Mouse (Mus musculus): ENCODE results near the gene Gm20388. TPM values are rescaled to one million over a fixed set of nuclear protein-coding genes. Genes with fewer than 3 reads are reported as not detected.
A peak's percentile ranks its signal among the peaks of the same experiment; 100 is the strongest.

The Gm20388 gene
- polyA plus RNA-seq, 1 experiment from 2014 or later: not detected

GRCm38 (mm10) chr8:120397444-120398411 is 487.1 kb downstream of the Gm20388 start:
- Histone ChIP-seq H3K9me3 (ENCODE audit: control insufficient read depth, low read length) (no peaks in the 10 kb centered on the region), H3K36me3 (ENCODE audit: control insufficient read depth, insufficient read depth, low read length) (no peaks in the 10 kb centered on the region), H3K4me3 (ENCODE audit: low read length) (no peak overlapping the region), H3K27me3 (ENCODE audit: control insufficient read depth, insufficient read depth, low read length) (no peaks in the 10 kb centered on the region; the same call in 1 of the 2 replicates), H3K9ac (ENCODE audit: low read depth, low read length) (no peak overlapping the region), H3K27ac (ENCODE audit: low read depth, low read length) (no peak overlapping the region), H3K4me1 (ENCODE audit: control insufficient read depth, insufficient read depth, low read length) (peaks cover 26% of the 10 kb centered on the region; the same call in 1 of the 2 replicates), H3K4me2 (replicated peaks; ENCODE audit: low read depth, low read length) (no peak overlapping the region)
- 56% methylated on average over 15 of the region's 15 CpGs for WGBS
- ATAC-seq (ENCODE audit: low FRiP score, low TSS enrichment): no peak

- no peak for ATAC-seq (ENCODE audit: low FRiP score, low TSS enrichment)
- Histone ChIP-seq H3K4me1 (ENCODE audit: control insufficient read depth, insufficient read depth, low read length) (peaks cover 10% of the 10 kb centered on the region; the same call in 1 of the 2 replicates), H3K27ac (ENCODE audit: low read depth, low read length) (no peak overlapping the region), H3K27me3 (ENCODE audit: control insufficient read depth, insufficient read depth, low read length) (no peaks in the 10 kb centered on the region; the same call in 1 of the 2 replicates), H3K4me3 (ENCODE audit: low read length) (no peak overlapping the region), H3K9ac (ENCODE audit: low read depth, low read length) (no peak overlapping the region), H3K4me2 (replicated peaks; ENCODE audit: low read depth, low read length) (no peak overlapping the region), H3K36me3 (ENCODE audit: control insufficient read depth, insufficient read depth, low read length) (no peaks in the 10 kb centered on the region), H3K9me3 (ENCODE audit: control insufficient read depth, low read length) (no peaks in the 10 kb centered on the region)
- 63% methylated on average over 33 of the region's 33 CpGs for WGBS
Measured at GRCm38 (mm10) chr8:120399212-120399934, 488.7 kb downstream of the Gm20388 start.

GRCm38 (mm10) chr8:120401216-120401615 is 490.6 kb downstream of the Gm20388 start:
- no peak overlapping the region for H3K4me2 ChIP-seq (replicated peaks; ENCODE audit: low read depth, low read length)
- H3K9me3 ChIP-seq (ENCODE audit: control insufficient read depth, low read length): no peaks in the 10 kb centered on the region
- H3K27me3 ChIP-seq (ENCODE audit: control insufficient read depth, insufficient read depth, low read length): no peaks in the 10 kb centered on the region; the same call in 1 of the 2 replicates
- no peak overlapping the region for H3K27ac ChIP-seq (ENCODE audit: low read depth, low read length)
- H3K36me3 ChIP-seq (ENCODE audit: control insufficient read depth, insufficient read depth, low read length): no peaks in the 10 kb centered on the region
- H3K4me3 ChIP-seq (ENCODE audit: low read length): no peak overlapping the region
- H3K9ac ChIP-seq (ENCODE audit: low read depth, low read length): no peak overlapping the region
- no peak for ATAC-seq (ENCODE audit: low FRiP score, low TSS enrichment)
- H3K4me1 ChIP-seq (ENCODE audit: control insufficient read depth, insufficient read depth, low read length): peaks cover 11% of the 10 kb centered on the region; the same call in 1 of the 2 replicates
- 84% methylated on average over 2 of the region's 2 CpGs for WGBS

- no peak overlapping the region for H3K9ac ChIP-seq (ENCODE audit: low read depth, low read length)
- no peak overlapping the region for H3K4me3 ChIP-seq (ENCODE audit: low read length)
- no peaks in the 10 kb centered on the region for H3K36me3 ChIP-seq (ENCODE audit: control insufficient read depth, insufficient read depth, low read length)
- no peak for ATAC-seq (ENCODE audit: low FRiP score, low TSS enrichment)
- no peaks in the 10 kb centered on the region; the same call in 1 of the 2 replicates for H3K27me3 ChIP-seq (ENCODE audit: control insufficient read depth, insufficient read depth, low read length)
- 93% methylated on average over 7 of the region's 7 CpGs for whole genome bisulfite sequencing
- peaks cover 11% of the 10 kb centered on the region; the same call in 1 of the 2 replicates for H3K4me1 ChIP-seq (ENCODE audit: control insufficient read depth, insufficient read depth, low read length)
- H3K9me3 ChIP-seq (ENCODE audit: control insufficient read depth, low read length): no peaks in the 10 kb centered on the region
- no peak overlapping the region for H3K27ac ChIP-seq (ENCODE audit: low read depth, low read length)
- H3K4me2 ChIP-seq (replicated peaks; ENCODE audit: low read depth, low read length): no peak overlapping the region
Measured at GRCm38 (mm10) chr8:120401712-120402111, 491.1 kb downstream of the Gm20388 start.

- H3K36me3 ChIP-seq (ENCODE audit: control insufficient read depth, insufficient read depth, low read length): no peaks in the 10 kb centered on the region
- 75% methylated on average over 7 of the region's 7 CpGs for WGBS
- no peaks in the 10 kb centered on the region for H3K9me3 ChIP-seq (ENCODE audit: control insufficient read depth, low read length)
- H3K27me3 ChIP-seq (ENCODE audit: control insufficient read depth, insufficient read depth, low read length): no peaks in the 10 kb centered on the region; the same call in 1 of the 2 replicates
- H3K4me1 ChIP-seq (ENCODE audit: control insufficient read depth, insufficient read depth, low read length): peaks cover 26% of the 10 kb centered on the region
- H3K4me2 ChIP-seq (replicated peaks; ENCODE audit: low read depth, low read length): no peak overlapping the region
- H3K4me3 ChIP-seq (ENCODE audit: low read length): no peak overlapping the region
- no peak overlapping the region for H3K27ac ChIP-seq (ENCODE audit: low read depth, low read length)
- H3K9ac ChIP-seq (ENCODE audit: low read depth, low read length): no peak overlapping the region
- no peak for ATAC-seq (ENCODE audit: low FRiP score, low TSS enrichment)
Measured at GRCm38 (mm10) chr8:120403606-120404269, 493.1 kb downstream of the Gm20388 start.

GRCm38 (mm10) chr8:120404609-120405036 is 494.0 kb downstream of the Gm20388 start:
- Histone ChIP-seq H3K4me3 (ENCODE audit: low read length) (no peak overlapping the region), H3K27ac (ENCODE audit: low read depth, low read length) (no peak overlapping the region), H3K9me3 (ENCODE audit: control insufficient read depth, low read length) (no peaks in the 10 kb centered on the region), H3K9ac (ENCODE audit: low read depth, low read length) (no peak overlapping the region), H3K27me3 (ENCODE audit: control insufficient read depth, insufficient read depth, low read length) (no peaks in the 10 kb centered on the region), H3K4me1 (ENCODE audit: control insufficient read depth, insufficient read depth, low read length) (peaks cover 24% of the 10 kb centered on the region), H3K36me3 (ENCODE audit: control insufficient read depth, insufficient read depth, low read length) (no peaks in the 10 kb centered on the region), H3K4me2 (replicated peaks; ENCODE audit: low read depth, low read length) (no peak overlapping the region)
- ATAC-seq (ENCODE audit: low FRiP score, low TSS enrichment): no peak
- 37% methylated on average over 7 of the region's 7 CpGs for WGBS

- Histone ChIP-seq H3K4me2 (replicated peaks; ENCODE audit: low read depth, low read length) (no peak overlapping the region), H3K27me3 (ENCODE audit: control insufficient read depth, insufficient read depth, low read length) (no peaks in the 10 kb centered on the region), H3K4me1 (ENCODE audit: control insufficient read depth, insufficient read depth, low read length) (peaks cover 29% of the 10 kb centered on the region), H3K36me3 (ENCODE audit: control insufficient read depth, insufficient read depth, low read length) (no peaks in the 10 kb centered on the region), H3K9me3 (ENCODE audit: control insufficient read depth, low read length) (no peaks in the 10 kb centered on the region), H3K9ac (ENCODE audit: low read depth, low read length) (no peak overlapping the region), H3K4me3 (ENCODE audit: low read length) (no peak overlapping the region), H3K27ac (ENCODE audit: low read depth, low read length) (no peak overlapping the region)
- 91% methylated on average over 12 of the region's 12 CpGs for WGBS
- ATAC-seq (ENCODE audit: low FRiP score, low TSS enrichment): no peak
Measured at GRCm38 (mm10) chr8:120406008-120406632, 495.5 kb downstream of the Gm20388 start.

GRCm38 (mm10) chr8:120407701-120408240 is 497.1 kb downstream of the Gm20388 start:
- H3K9ac ChIP-seq (ENCODE audit: low read depth, low read length): no peak overlapping the region
- H3K36me3 ChIP-seq (ENCODE audit: control insufficient read depth, insufficient read depth, low read length): no peaks in the 10 kb centered on the region
- peak overlapping the region; percentile 42; the same call in 1 of the 2 replicates for H3K27ac ChIP-seq (ENCODE audit: low read depth, low read length)
- H3K4me2 ChIP-seq (replicated peaks; ENCODE audit: low read depth, low read length): no peak overlapping the region
- H3K27me3 ChIP-seq (ENCODE audit: control insufficient read depth, insufficient read depth, low read length): no peaks in the 10 kb centered on the region
- peak; percentile 71 for ATAC-seq (ENCODE audit: low FRiP score, low TSS enrichment)
- WGBS: 9% methylated on average over 9 of the region's 9 CpGs
- no peaks in the 10 kb centered on the region for H3K9me3 ChIP-seq (ENCODE audit: control insufficient read depth, low read length)
- H3K4me1 ChIP-seq (ENCODE audit: control insufficient read depth, insufficient read depth, low read length): peaks cover 30% of the 10 kb centered on the region
- H3K4me3 ChIP-seq (ENCODE audit: low read length): no peak overlapping the region
